Mouse (Mus musculus) stomach, embryonic 16.5 days (tissue): ENCODE data around the gene Vezt. TPM values are rescaled to one million over a fixed set of nuclear protein-coding genes. Genes with fewer than 3 reads are reported as not detected.
A peak's percentile ranks its signal among the peaks of the same experiment; 100 is the strongest.

Source experiments
- ATAC-seq: fragments of 200-750 bp; cut with Nextera tagmentation; 2 replicates; pipeline ENCODE4 v1.8.0; 2017; ENCODE audit warnings: moderate number of reproducible peaks, moderate TSS enrichment; ENCODE audit not compliant: insufficient read depth, low FRiP score
- H3K27ac ChIP-seq: fragments of 300-500 bp; sonication (generic); 2 replicates; pipeline ENCODE4 v1.5.1; 2014; ENCODE audit warnings: low read length
- H3K27me3 ChIP-seq: fragments of 300-500 bp; sonication (generic); 2 replicates; pipeline ENCODE4 v1.6.1; 2014; ENCODE audit warnings: low read length, control low read depth, mixed read lengths; ENCODE audit not compliant: control insufficient read depth, insufficient read depth
- H3K36me3 ChIP-seq: fragments of 300-500 bp; sonication (generic); 2 replicates; pipeline ENCODE4 v1.6.1; 2014; ENCODE audit warnings: low read length; ENCODE audit not compliant: control insufficient read depth, insufficient read depth
- H3K4me1 ChIP-seq: fragments of 300-500 bp; sonication (generic); 2 replicates; pipeline ENCODE4 v1.6.1; 2014; ENCODE audit warnings: low read length, control low read depth, mixed read lengths; ENCODE audit not compliant: control insufficient read depth, insufficient read depth
- H3K4me2 ChIP-seq: fragments of 300-500 bp; sonication (generic); 2 replicates; pipeline ENCODE4 v1.6.1; 2014; ENCODE audit warnings: low read depth, low read length, mixed read lengths
- H3K4me3 ChIP-seq: fragments of 300-500 bp; sonication (generic); replicated peaks from 2 replicates; pipeline ENCODE4 v1.5.1; 2014; ENCODE audit warnings: mild to moderate bottlenecking, low read length
- H3K9ac ChIP-seq: fragments of 300-500 bp; sonication (generic); 2 replicates; pipeline ENCODE4 v1.6.1; 2014; ENCODE audit warnings: low read length
- H3K9me3 ChIP-seq: fragments of 300-500 bp; sonication (generic); replicated peaks from 2 replicates; pipeline ENCODE4 v1.6.1; 2016; ENCODE audit warnings: low read length, control low read depth; ENCODE audit not compliant: control insufficient read depth
- WGBS: fragments of 180-500 bp; shearing (Covaris S2); extraction: QIAGEN DNeasy Blood & Tissue Kit; methylation state at CpG from one replicate; pipeline ENCODE4 v1.1.7; 2014; 5-methylcytosine and 5-hydroxymethylcytosine counted together
- polyA plus RNA-seq: library from polyadenylated mRNA; unstranded; fragments of >200 nt; fragmentation: Nextera tagmentation; extraction: Ambion mirVana; gene quantifications from 2 replicates; pipeline ENCODE4 v1.2.1, GENCODE M21; 2015

Vezt gene
- polyA plus RNA-seq, 1 experiment from 2014 or later = 27.4 TPM

GRCm38 (mm10) chr10:94066896-94067295 lies 31.3 kb upstream of the Vezt start:
- no peak overlapping the region for H3K4me3 ChIP-seq
- no peak overlapping the region for H3K9ac ChIP-seq
- no peaks in the 10 kb centered on the region for H3K9me3 ChIP-seq

GRCm38 (mm10) chr10:94062357-94062756 lies 26.7 kb upstream of the Vezt start:
- H3K27me3 ChIP-seq = no peaks in the 10 kb centered on the region
- no peaks in the 10 kb centered on the region for H3K9me3 ChIP-seq
- ATAC-seq = no peak
- H3K4me3 ChIP-seq = no peak overlapping the region
- no peaks in the 10 kb centered on the region for H3K36me3 ChIP-seq
- peaks cover 17% of the 10 kb centered on the region for H3K4me1 ChIP-seq
- H3K9ac ChIP-seq = no peak overlapping the region
- H3K4me2 ChIP-seq = no peak overlapping the region
- H3K27ac ChIP-seq = no peak overlapping the region
- 78% methylated on average over 5 of the region's 5 CpGs for WGBS

More at GRCm38 (mm10) chr10:94066896-94067295, 31.3 kb upstream of the Vezt start:
- WGBS = 77% methylated on average over 3 of the region's 3 CpGs
- H3K4me2 ChIP-seq = no peak overlapping the region
- H3K27me3 ChIP-seq = no peaks in the 10 kb centered on the region
- H3K4me1 ChIP-seq = 0 out of 2 replicates have a peak, but pooled peaks cover 3% of the 10 kb centered on the region
- H3K27ac ChIP-seq = no peak overlapping the region
- no peak for ATAC-seq
- H3K36me3 ChIP-seq = no peaks in the 10 kb centered on the region

- H3K9me3 ChIP-seq = no peaks in the 10 kb centered on the region
- no peak overlapping the region for H3K9ac ChIP-seq
- H3K27ac ChIP-seq = no peak overlapping the region
- no peak overlapping the region for H3K4me3 ChIP-seq
- H3K4me2 ChIP-seq = no peak overlapping the region
- 35% methylated on average over 8 of the region's 8 CpGs for WGBS
- H3K36me3 ChIP-seq = no peaks in the 10 kb centered on the region
- ATAC-seq = no peak
- peaks cover 13% of the 10 kb centered on the region for H3K4me1 ChIP-seq
- no peaks in the 10 kb centered on the region for H3K27me3 ChIP-seq
Observed at GRCm38 (mm10) chr10:94060190-94060589, 24.6 kb upstream of the Vezt start.

GRCm38 (mm10) chr10:94059618-94060055 lies 24.0 kb upstream of the Vezt start:
- H3K27ac ChIP-seq = no peak overlapping the region; the same call in 1 of the 2 replicates
- H3K27me3 ChIP-seq = no peaks in the 10 kb centered on the region
- H3K9me3 ChIP-seq = no peaks in the 10 kb centered on the region
- H3K4me3 ChIP-seq = no peak overlapping the region
- H3K36me3 ChIP-seq = no peaks in the 10 kb centered on the region
- H3K9ac ChIP-seq = no peak overlapping the region
- 79% methylated on average over 8 of the region's 8 CpGs for WGBS
- no peak overlapping the region for H3K4me2 ChIP-seq
- peak; percentile 85; the same call in 1 of the 2 replicates for ATAC-seq
- H3K4me1 ChIP-seq = peaks cover 13% of the 10 kb centered on the region

- WGBS = 86% methylated on average over 6 of the region's 6 CpGs
Observed at GRCm38 (mm10) chr10:94056487-94056886, 20.9 kb upstream of the Vezt start.

GRCm38 (mm10) chr10:94050736-94051135 lies 15.1 kb upstream of the Vezt start:
- peaks cover 18% of the 10 kb centered on the region for H3K4me1 ChIP-seq
- H3K9ac ChIP-seq = no peak overlapping the region
- no peak for ATAC-seq
- no peaks in the 10 kb centered on the region for H3K36me3 ChIP-seq
- H3K4me3 ChIP-seq = no peak overlapping the region
- no peak overlapping the region for H3K4me2 ChIP-seq
- no peaks in the 10 kb centered on the region for H3K9me3 ChIP-seq
- no peaks in the 10 kb centered on the region for H3K27me3 ChIP-seq
- 96% methylated on average over 5 of the region's 5 CpGs for WGBS
- H3K27ac ChIP-seq = no peak overlapping the region

More at GRCm38 (mm10) chr10:94056487-94056886, 20.9 kb upstream of the Vezt start:
- H3K9ac ChIP-seq = no peak overlapping the region
- no peaks in the 10 kb centered on the region for H3K9me3 ChIP-seq
- H3K4me1 ChIP-seq = peaks cover 13% of the 10 kb centered on the region
- no peaks in the 10 kb centered on the region for H3K27me3 ChIP-seq
- no peak for ATAC-seq
- no peaks in the 10 kb centered on the region for H3K36me3 ChIP-seq
- H3K4me2 ChIP-seq = no peak overlapping the region
- no peak overlapping the region for H3K4me3 ChIP-seq
- no peak overlapping the region for H3K27ac ChIP-seq

GRCm38 (mm10) chr10:94049121-94049520 lies 13.5 kb upstream of the Vezt start:
- H3K4me3 ChIP-seq = no peak overlapping the region
- H3K4me1 ChIP-seq = peaks cover 18% of the 10 kb centered on the region
- no peaks in the 10 kb centered on the region for H3K36me3 ChIP-seq
- H3K9me3 ChIP-seq = no peaks in the 10 kb centered on the region
- no peak overlapping the region for H3K27ac ChIP-seq
- H3K9ac ChIP-seq = no peak overlapping the region
- no peaks in the 10 kb centered on the region for H3K27me3 ChIP-seq
- peak; percentile 43; the same call in 1 of the 2 replicates for ATAC-seq
- WGBS = 55% methylated on average over 8 of the region's 8 CpGs
- 0 out of 2 replicates have a peak overlapping the region, but pooled peaks have one; percentile 7 for H3K4me2 ChIP-seq

GRCm38 (mm10) chr10:94047845-94048559 lies 12.4 kb upstream of the Vezt start:
- Histone ChIP-seq H3K9ac (no peak overlapping the region; the same call in 1 of the 2 replicates), H3K4me1 (peaks cover 18% of the 10 kb centered on the region), H3K9me3 (no peaks in the 10 kb centered on the region), H3K36me3 (no peaks in the 10 kb centered on the region), H3K27ac (peak overlapping the region; percentile 57), H3K4me2 (no peak overlapping the region), H3K27me3 (no peaks in the 10 kb centered on the region), H3K4me3 (no peak overlapping the region)
- peak; percentile 77 for ATAC-seq
- 45% methylated on average over 10 of the region's 10 CpGs for WGBS

- no peak overlapping the region for H3K27ac ChIP-seq
- WGBS = 84% methylated on average over 1 of the region's 1 CpGs
Observed at GRCm38 (mm10) chr10:94047024-94047423, 11.4 kb upstream of the Vezt start.

More at GRCm38 (mm10) chr10:94047024-94047423, 11.4 kb upstream of the Vezt start:
- H3K9me3 ChIP-seq = no peaks in the 10 kb centered on the region
- no peaks in the 10 kb centered on the region for H3K27me3 ChIP-seq
- no peak overlapping the region for H3K4me3 ChIP-seq
- H3K9ac ChIP-seq = no peak overlapping the region
- no peaks in the 10 kb centered on the region for H3K36me3 ChIP-seq
- no peak for ATAC-seq
- peaks cover 18% of the 10 kb centered on the region for H3K4me1 ChIP-seq
- no peak overlapping the region for H3K4me2 ChIP-seq
